Mouse (Mus musculus) CD8-positive naive resting alpha-beta T cell, adult 2 months (primary cell): ENCODE data around the gene Nkx2-5.

Source experiments
- DNase-seq, 2 experiments: peaks; one replicate each; pipeline ENCODE4 v3.0.0; 2022; ENCODE audit warnings: low read depth in 2 of 2, low spot score in 2 of 2

The Nkx2-5 gene

DNA sequence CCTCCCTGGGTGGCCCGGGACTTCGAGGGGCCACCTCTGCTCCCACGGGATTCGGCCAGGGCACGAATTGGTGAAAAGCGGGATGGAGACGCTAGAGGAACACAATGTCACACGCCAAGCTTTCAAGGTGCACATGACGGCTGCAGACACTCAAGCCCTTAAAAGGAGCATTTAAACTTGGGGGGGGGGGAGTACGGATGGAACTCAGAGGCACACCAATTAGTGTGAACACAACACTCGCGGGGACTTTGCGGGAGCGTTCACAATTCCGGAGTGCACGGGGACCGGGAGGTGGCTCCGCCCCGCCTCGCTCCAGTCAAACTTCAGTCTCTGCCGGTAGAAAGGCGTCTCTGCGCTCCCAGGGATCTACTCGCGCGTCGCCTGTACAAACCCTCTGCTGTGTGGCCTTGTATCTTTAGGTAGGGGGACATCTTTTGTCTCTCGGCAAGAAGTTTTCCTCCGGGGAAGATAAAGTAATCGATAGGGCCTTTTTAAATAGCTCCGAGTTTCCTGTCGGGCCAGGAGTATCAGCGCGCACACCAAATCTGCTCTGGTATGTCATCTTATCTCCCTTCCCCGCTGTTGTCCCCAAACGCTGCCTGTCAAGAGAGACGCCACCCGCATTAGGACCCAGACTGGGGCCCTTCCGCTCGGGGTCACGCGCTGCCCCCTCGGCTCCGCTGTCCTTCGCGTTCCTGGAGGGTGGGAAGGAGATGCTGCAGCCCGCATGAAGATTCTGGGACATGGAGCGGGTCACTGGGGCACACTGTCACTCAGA is 5.7 kb upstream of the Nkx2-5 start:
- DNase-seq: no peak

DNA sequence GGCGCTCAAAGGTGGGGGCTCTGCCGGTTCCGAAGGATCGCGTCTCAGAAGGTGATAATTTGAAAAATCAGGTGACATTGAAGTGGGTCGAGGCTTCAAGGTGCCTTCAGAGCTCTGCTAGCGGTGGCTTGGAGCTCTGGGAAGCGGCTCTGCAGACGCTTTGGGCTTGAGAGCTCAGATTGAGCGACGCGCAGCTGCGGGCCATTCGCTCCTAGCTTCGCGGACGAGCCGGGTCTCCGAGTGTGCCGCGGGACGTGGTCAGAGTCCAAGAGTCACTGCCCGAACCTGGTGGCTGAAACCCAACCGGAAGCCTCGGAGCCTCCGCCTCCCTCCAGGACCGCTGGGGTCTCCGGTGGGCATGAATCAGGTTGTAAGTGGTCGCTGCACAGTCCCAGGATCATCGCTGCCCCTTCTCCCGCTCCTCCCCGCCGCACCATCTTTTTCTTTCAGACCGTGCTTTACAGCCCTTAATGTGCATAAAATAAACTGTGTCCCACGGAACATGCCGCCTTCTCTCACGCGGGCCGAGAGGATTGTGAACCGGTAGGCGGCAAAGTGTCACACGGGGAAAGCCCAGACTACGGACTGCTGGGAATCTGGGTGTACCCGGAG is 5.0 kb upstream of the Nkx2-5 start:
- no peak for DNase-seq

DNA sequence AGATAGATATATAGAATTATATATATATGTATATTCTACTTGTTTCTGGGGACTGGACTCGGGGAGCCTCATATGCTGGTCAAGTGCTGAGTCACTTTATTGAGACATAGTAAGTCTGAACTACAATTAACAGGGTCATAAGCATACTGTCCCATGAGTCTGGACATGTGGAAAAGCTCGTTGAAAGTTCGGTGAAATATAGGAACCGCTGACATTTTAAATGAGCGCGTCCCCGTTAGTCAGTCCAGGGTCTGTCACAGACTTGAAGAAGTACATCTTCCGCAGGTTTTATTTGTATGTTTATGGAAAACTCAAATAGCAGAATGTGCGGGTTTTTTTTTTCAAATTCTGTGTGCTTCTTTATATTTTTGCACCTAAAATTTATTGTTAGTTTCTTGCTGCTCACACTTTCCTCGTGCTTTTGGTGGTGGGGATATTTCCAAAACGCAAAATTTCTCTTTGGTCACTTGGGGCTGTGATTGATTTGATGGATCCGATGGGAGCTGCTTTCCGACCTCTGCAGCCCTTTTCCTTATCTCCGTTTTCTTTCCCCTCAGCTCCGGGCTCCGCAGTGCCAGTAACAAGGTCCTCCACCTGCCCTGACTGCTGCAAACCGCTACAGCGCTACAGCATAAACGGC is 4.4 kb upstream of the Nkx2-5 start:
- DNase-seq: no peak

DNA sequence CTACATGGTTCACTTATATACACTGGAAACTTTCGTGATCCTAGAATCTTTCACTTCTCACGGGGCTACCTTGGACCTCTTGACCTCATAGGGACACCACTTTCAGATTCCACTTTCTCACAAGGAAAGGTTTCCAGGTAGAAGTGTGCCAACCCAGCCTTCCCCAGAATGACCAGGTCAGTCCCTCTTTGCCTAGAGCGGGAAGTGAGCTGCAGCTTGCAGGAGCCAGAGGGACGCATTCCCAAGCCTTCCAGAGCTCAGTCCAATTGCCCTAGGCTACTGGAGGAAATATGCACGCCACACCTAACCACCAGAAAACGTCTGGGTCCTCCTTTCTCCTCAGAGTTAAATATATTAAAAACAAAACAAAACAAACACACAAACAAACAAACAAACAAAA is 3.4 kb upstream of the Nkx2-5 start:
- DNase-seq: no peak

DNA sequence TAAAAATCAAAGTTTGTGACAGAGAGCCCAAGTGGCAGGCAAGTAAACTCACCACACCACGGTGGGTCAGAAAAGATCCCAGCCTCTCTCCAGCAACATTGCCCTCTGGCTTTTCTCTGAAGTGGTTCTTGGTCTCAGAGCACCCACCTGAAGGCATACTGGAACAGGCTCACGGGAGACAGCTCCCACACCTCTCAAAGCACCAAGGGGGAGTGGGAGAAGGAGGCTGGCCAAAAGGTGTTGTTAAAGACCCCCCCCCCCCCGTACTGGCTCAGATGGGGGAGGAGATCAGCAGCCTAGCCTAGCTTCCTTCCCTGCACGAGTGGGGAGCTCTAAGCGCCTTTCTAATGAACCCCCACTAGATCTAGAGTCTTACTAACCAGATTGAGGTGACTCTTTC is 3.0 kb upstream of the Nkx2-5 start:
- no peak for DNase-seq

DNA sequence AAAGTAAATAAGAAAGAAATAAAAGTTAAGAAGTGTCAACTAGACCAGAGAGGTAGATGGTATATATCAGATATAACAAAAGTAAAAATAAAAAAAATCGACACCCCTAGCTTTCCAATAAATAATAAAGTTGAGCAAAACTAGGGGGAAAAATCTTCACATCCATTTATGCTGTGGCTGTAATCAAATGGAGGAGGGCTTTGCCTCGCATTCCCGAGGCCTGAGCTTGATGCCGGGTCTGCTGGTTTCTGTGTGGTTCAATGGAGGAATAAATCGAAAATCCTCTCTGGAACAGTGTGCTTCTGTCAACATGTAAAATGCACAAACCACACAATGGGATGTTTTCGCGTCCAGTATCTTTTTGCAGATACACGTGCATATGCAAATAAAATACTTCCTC is 1.6 kb upstream of the Nkx2-5 start:
- no peak for DNase-seq

DNA sequence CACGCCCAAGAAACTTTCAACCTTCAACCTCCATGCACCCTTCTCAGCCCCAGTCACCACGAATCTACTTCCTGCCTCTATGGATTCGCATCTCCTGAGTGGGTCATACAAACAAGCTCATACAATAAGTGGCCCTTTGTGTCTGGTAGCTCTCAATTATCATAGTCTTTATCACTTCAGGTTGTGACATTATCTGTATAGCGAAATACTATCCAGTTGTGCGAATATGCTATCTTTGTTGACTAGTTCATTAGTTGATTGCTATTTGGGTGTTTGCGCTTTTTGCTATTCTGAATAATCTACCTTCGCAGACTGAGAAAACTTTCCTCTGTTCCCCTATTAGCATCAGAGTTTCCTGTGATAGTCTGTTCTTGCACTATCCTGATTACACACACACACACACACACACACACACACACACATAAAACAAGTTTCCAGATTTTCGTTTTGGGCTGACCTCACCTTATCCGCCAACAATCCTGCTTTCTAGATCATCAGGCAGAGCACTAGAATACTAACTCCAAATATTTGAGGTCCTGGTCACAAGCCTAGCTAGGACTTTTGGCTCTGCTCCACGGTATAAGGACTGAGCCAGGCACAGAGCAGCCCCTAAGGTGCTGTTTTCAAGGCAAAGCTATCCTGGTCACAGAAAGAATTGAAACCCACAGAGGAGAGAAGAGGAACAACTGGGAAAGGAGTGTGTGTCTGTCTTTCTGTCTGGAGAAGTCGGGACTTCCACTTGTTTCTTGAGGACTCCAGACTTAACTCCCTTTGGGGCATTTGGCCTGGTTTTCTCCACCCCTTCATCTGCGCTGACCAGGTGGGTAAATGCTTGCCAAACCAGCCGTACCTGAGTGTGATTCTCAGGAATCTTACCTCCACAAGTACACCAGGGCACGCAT is 591 bp upstream of the Nkx2-5 start:
- no peak for DNase-seq

DNA sequence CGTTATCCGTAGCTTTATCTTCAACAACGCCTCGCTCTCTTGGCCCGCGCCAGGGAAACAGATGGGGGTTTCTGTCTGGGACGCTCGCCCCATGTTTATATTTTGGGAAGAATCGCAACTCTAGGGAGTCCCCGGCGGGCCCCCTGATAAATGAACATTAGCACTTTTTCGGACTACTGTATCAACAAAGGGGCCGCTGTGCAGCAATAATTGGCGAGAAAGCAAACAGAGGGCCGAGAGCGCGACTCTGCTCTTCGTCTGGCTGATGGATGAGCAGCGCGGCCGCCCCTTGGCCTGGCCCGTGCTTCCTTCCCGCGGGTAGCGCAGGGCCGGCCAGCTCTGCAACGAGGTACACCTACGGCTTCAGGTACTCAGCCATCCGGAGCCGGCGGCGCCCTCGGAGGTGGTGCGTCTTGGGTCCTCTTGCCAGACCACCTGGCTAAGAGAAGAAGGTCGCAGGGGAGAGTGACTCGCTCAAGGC is 398 bp downstream of the Nkx2-5 start:
- no peak for DNase-seq

DNA sequence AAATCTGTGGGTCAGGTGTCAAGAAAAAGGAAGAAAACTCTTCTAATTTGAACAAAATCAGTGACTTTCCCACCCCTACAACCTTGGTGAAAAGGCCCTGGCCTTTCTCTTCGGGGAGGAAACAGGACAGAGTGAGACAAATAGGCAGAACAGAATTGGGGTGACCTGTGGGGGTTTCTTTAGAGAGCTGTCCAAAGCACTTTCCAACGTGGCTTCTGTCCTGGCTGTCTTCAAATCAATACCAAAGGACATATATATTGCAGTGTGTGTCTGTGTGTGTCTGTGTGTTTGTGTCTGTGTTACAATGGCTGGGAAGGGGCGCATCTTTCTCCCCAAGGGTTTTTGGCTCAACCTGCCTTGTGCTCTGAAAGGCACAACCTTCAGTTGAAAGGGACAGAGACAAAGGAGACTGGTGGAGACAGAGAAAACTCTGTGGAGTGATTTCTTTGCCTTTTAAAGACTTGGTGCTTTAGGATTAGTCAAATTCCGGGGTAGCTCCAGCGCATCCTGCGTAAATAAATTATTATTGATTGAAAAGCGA is 1.0 kb downstream of the Nkx2-5 start:
- DNase-seq: no peak

DNA sequence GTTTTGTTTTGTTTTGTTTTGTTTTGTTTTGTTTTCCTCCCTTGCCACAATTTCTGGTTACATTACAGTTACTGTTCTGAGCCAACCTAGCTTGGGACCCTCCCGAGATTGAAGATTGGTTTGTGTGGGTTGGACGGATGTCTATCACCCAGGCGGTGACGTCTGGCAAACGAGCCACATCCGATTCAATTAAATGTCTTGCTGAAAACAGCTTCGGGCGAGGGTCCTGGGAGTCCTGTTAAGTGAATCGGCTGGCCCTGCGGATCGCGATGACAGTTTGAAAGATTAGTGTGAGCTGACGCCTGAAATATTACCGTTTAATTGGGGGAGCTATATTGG is 1.6 kb downstream of the Nkx2-5 start:
- DNase-seq: no peak

DNA sequence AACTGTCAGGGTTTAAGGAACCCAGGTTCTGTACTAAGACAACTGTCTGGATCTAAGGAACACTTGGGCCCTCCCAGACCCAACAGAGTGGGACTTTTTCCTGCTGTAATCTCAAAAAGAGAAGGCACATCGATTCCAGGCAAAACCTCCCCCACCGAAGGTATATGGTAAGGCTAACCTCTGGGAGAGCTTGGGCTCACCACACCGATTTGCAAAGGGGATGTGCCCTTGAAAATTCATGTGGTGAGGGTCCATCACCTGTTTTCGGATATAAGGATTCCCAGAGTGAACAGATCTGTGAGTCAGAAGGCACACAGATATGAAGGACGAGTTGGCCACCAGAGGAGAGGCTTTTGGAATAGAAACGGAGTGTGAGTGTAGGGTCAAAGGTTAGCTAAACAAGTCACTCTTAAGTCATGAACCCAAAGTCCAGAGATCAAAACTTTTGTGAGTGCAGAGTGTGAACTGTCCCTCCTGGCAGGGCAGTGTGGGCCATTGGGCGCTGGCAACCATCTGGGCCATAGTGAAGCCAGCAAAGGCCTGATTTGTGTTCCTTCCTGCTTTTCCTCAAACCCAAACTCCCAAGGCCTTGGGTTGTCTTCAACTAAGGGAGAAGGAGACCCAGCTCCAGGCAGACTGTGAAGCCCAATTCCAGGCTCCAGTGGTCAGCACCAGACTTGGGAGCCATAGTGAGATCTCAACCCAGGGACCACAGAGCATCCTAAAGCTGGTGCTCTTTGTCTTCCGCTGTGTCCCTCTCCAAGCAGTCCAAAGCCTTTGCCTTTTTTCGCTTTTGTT is 2.2 kb downstream of the Nkx2-5 start:
- no peak for DNase-seq

DNA sequence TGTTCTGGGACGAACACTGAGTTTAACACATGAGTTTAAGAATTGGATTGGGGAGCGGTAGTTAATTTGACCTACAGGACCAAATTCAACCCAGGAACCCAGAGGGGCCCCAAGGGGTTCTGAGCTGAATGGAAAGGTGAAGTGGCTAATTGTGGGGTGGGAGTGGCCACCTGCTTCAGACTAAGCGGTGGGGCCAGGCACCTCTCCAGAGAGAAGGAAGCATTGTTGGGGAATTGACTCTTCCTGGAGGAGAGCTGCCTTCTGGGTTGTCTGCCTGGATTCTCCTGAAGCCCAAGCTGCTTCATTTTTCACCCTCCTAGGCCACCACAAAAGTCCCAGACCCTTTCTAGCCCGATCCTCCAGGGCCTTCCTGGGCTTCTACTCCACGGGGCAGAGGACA is 2.8 kb downstream of the Nkx2-5 start:
- DNase-seq: no peak

DNA sequence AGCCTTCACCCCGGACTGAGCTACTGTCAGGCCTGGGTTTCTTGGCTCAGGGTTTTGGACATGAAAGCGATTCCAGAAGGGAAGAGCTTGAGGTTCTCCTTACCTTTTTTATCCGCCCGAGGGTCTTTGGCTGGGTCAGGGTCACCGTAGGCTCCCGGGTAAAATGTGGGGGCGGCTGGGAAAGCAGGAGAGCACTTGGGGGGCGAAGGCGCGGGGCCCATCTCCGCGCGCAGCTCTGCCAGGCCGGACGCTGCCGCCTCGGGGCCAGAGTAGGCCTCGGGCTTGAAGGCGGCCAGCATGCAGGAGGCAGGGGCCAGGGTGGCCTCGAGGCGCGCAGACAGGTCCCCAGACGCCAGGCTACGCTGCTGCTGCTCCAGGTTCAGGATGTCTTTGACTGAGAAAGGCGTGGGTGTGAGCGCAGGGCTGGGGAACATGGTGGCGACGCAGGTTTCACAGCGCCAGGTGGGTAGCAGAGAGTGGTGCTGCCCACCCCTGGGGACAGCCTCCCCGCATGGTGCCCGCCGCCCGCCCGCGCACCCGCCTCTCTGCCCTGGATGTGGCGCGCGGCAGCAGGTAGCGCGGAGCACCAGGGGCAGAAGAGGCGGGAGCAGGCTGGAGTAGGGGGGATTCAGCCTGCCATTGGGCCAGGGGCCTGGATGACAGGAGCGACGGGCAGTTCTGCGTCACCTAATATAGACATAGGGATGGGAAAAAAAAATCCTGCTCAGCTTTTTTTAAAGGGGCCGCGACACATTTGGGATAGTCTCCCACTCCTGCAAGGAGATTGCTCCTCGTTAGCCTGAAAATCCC is 3.7 kb downstream of the Nkx2-5 start:
- DNase-seq: no peak

DNA sequence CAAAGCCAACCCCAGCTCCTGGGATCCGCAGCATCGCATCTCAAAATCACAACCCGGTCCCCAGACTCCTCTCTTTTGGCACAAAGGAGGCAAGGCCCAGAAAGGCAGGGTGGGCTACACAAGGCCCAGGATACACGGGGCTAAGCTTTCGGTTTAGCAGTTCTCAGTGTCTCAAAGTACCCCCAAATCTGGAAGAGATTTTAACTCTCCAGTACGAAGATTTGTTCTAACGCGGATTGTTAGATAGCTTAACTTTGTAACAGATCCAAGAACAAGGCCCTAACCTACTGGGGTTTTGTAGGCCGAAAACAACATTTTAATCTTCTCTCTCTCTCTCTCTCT is 4.4 kb downstream of the Nkx2-5 start:
- no peak for DNase-seq

DNA sequence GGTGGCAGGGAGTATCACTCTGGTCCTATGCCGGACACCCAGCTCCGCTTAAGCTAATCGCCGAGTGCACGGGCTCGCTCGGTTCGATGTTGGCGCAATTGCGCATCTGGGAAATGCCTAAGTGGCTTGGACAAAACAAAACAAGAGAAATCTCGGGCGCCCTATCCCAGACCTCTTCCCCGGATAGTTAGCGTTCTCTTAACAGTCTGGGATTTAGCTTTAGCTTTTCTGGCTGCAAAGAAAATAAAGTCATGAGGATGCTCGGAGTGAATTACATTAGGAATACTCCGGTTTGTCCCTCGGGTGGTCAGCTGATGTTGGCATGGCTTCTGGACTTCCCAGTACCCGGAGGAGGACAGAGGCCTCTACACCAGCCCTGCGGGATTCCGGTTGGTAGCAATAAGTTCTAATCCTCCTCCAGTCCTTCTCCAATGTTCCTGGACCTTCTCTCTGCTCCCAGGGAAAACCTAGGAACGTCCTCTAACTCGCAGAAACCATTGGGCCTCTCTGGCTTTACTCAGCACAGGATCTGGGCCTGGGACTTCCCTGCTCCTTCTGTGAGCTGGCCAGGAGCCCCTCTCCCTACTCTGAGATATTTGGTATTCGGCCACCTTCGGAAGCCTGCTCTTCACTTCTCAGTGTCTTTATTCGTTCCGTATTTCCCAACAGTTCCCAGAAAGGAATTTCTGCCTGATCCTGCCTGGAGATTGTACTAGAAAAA is 4.9 kb downstream of the Nkx2-5 start:
- DNase-seq: no peak

DNA sequence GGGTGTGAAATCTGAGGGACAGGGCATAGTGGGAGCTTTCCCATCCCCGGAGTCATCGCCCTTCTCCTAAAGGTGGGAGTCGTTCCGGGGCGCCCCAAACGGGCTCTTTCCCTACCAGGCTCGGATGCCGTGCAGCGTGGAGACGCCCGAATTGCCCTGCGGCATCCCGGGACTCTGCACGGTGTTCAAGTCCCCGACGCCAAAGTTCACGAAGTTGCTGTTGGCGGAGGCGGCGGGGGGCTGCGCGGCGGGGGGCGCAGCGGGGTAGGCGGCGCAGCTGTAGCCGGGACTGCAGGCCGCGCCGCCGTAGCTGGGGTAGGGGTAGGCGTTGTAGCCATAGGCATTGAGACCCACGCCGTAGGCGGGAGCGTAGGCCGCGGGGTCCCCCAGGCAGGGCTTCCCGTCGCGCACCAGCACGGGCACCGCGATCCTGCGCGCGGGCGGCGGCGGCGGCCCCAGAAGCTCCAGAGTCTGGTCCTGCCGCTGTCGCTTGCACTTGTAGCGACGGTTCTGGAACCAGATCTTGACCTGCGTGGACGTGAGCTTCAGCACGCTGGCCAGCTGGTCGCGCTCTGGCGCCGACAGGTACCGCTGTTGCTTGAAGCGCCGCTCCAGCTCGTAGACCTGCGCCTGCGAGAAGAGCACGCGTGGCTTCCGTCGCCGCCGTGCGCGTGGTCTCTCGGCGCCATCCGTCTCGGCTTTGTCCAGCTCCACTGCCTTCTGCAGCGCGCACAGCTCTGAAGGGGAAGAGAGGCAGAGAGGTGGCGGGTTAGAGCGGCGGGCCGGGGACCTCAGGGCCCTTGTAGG is 5.7 kb downstream of the Nkx2-5 start:
- DNase-seq: no peak

DNA sequence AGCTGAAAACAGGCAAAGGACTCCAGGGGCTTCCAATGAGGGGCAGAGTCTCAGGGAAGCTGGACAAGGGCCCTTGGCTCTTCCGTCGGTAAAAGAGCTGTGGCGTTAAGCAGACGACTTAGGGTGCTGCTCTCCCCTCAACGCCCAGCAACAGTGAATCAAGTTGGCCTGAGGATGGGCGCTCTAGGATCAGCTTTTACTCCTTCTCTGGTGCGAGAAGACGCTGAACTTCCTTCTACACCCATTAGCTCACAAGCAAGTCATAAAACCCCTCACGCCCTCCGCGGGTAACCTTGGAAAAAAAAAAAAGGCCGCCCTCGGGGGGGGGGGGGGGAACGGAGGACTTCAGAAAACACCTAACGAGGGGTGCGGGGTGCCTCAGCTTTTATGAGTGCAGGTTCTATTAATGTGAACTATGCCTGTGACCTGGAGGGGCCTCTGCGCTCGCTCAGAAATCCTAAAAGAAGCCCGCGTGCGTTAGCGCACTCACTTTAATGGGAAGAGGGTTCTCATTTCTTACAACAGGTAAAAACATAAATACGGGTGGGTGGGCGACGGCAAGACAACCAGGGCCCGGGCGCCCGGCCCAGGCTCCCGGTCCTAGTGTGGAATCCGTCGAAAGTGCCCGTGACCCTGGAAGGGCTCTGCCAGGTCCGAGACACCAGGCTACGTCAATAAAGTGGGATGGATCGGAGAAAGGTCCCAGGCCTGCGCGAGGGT is 6.5 kb downstream of the Nkx2-5 start:
- DNase-seq: no peak

DNA sequence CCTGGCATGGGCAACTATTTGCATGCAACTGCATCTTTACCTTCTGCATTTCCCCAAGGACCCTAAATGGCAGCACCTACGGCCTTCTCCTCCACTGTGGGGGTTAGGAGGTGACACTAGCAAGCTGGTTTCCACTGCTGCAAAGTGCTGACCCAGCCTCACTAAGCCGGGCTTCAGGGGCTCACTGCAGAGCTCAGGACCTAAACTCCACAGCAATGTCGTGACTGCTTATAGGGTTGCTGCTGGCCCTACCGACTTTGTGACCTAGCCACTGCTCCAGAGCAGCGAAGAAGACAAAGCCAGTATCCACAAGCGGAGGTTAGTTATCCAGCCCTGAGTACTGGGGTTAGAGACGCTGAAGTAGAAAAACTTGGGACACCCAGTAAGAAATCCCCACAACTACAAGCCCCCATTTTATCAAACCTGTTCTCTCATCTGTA is 7.2 kb downstream of the Nkx2-5 start:
- DNase-seq: no peak
